Comparison of ENCODE assay signal across 8 mouse cellular contexts in the genomic region with DNA sequence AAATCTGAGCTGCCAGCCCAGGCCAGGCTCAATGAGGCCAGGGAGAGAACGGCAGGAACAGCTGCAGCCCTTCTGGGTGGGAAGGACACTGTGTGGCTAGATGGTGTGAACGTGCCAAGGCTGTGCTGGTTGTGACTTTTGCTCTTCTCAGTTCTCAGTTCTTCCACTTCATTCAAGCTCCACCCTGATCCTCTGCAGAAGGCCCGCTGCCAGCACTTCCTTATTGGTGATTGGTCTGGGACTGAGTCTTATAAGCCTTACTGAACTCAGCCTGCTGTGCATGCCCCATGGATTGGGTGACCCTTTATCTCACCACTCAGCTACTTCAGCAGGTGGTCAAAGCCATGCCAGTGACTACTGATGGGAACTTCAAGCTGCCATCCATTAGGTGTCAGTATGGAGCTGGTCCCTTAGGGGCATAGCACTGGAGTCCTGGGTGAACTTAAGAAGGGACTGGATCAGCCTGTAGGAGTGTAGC. TPM values are rescaled to one million over a fixed set of nuclear protein-coding genes. Genes with fewer than 3 reads are reported as not detected.
A peak's percentile ranks its signal among the peaks of the same experiment; 100 is the strongest.
DNase-seq lines count a peak whose midpoint lies in the region; ATAC-seq and TF ChIP-seq lines count a peak whose summit lies in the region.
"Had no signal": no experiment of that assay in that cellular context is flagged by ENCODE, and none has a peak within 500 bp of the region (broad histone marks: within the 10 kb centered on the region; RNA-seq: fewer than 3 reads in every experiment).

No protein-coding gene starts in this region.

- no peak for TF ChIP-seq POLR2A in myocyte (IDR thresholded peaks at IDR 0.05; ENCODE audit: insufficient read length, low read depth)

- H3K9ac ChIP-seq in kidney, embryonic 15.5 days, result no peak overlapping the region
- H3K9ac ChIP-seq in forebrain, embryonic 12.5 days, result no peak overlapping the region

- whole genome bisulfite sequencing in kidney, embryonic 15.5 days, result 54% methylated on average over 3 of the region's 3 CpGs
- WGBS in forebrain, embryonic 12.5 days, result 72% methylated on average over 3 of the region's 3 CpGs

- H3K4me1 ChIP-seq in kidney, embryonic 15.5 days, result no peaks in the 10 kb centered on the region
- no peaks in the 10 kb centered on the region for H3K4me1 ChIP-seq in forebrain, embryonic 12.5 days

- intact Hi-C loops in gastrocnemius, postnatal 14 days (cut with DNase I; ENCODE audit: low total_unique reads), result no loop called here

- no peaks in the 10 kb centered on the region for H3K9me3 ChIP-seq in kidney, embryonic 15.5 days (replicated peaks)
- H3K9me3 ChIP-seq in forebrain, embryonic 12.5 days, result no peaks in the 10 kb centered on the region

- no peak for ATAC-seq in kidney, embryonic 15.5 days (replicated peaks; ENCODE audit: low FRiP score)
- ATAC-seq in forebrain, embryonic 12.5 days (ENCODE audit: low FRiP score), result no peak

- no peak overlapping the region for H3ac ChIP-seq in myocyte (ENCODE audit: control insufficient read depth, insufficient read length)

- peaks cover 34% of the 10 kb centered on the region for H3K27me3 ChIP-seq in kidney, embryonic 15.5 days
- H3K27me3 ChIP-seq in myocyte (ENCODE audit: control insufficient read depth, insufficient read depth, insufficient read length), result no peaks in the 10 kb centered on the region
- H3K27me3 ChIP-seq in forebrain, embryonic 12.5 days, result no peaks in the 10 kb centered on the region

- H3K4me3 ChIP-seq in kidney, embryonic 15.5 days (replicated peaks), result no peak overlapping the region
- H3K4me3 ChIP-seq in myocyte, result no peak overlapping the region
- no peak overlapping the region for H3K4me3 ChIP-seq in forebrain, embryonic 12.5 days (replicated peaks)

- H3K36me3 ChIP-seq in kidney, embryonic 15.5 days, result no peaks in the 10 kb centered on the region
- no peaks in the 10 kb centered on the region for H3K36me3 ChIP-seq in myocyte (ENCODE audit: control insufficient read depth, insufficient read depth)
- no peaks in the 10 kb centered on the region for H3K36me3 ChIP-seq in forebrain, embryonic 12.5 days (replicated peaks)

- DNase-seq in kidney, postnatal 14 days, result peak; percentile 1
- DNase-seq in adipocyte (ENCODE audit: low spot score), result peak; percentile 72
- peak; percentile 67 for DNase-seq in gastrocnemius, postnatal 14 days
- no peak for DNase-seq in ovary, adult 18-20 months (ENCODE audit: low spot score)
- DNase-seq: right cerebral cortex, adult 18-20 months had no signal

- no peak overlapping the region for H3K27ac ChIP-seq in kidney, embryonic 15.5 days
- no peak overlapping the region for H3K27ac ChIP-seq in forebrain, embryonic 12.5 days

- no peaks in the 10 kb centered on the region for H3K79me2 ChIP-seq in myocyte (ENCODE audit: control insufficient read depth, insufficient read depth)

- H3K4me2 ChIP-seq in kidney, embryonic 15.5 days, result no peak overlapping the region
- no peak overlapping the region for H3K4me2 ChIP-seq in myocyte (ENCODE audit: low read depth)
- H3K4me2 ChIP-seq in forebrain, embryonic 12.5 days, result no peak overlapping the region

TF ChIP-seq in myocyte, 11 proteins besides CTCF, POLR2A, EP300 and RAD21:
- TF ChIP-seq MYOG (IDR thresholded peaks at IDR 0.05; ENCODE audit: control insufficient read depth in 1 of 3, insufficient read depth in 1 of 3, insufficient read length in 2 of 3, low read depth in 2 of 3) (peak; percentile 64 to 92 (median 70)), USF1 (IDR thresholded peaks at IDR 0.05; ENCODE audit: low read depth) (no peak), POLR2AphosphoS2 (IDR thresholded peaks at IDR 0.05; ENCODE audit: insufficient read length, low read depth) (no peak), MAX (IDR thresholded peaks at IDR 0.05; ENCODE audit: low read depth) (no peak), TCF3 (IDR thresholded peaks at IDR 0.05; ENCODE audit: insufficient read length, low read depth) (peak; percentile 36), MYOD1 (IDR thresholded peaks at IDR 0.05; ENCODE audit: control insufficient read depth in 1 of 3, insufficient read length in 2 of 3, low read depth in 2 of 3) (peak; percentile 96 to 99 (median 99))

RNA-seq across cellular contexts. Expression of a gene that starts 23.6 kb away (rescaled TPM):
- 0.31 and 0.36 TPM in 2 replicates for polyA plus RNA-seq in kidney, embryonic 15.5 days (2015; fragmentation: Nextera tagmentation; extraction: Ambion mirVana)
- 1 to 10 TPM; 8.2 to 8.7 TPM for total RNA-seq in gastrocnemius, postnatal 14 days (2021)
- 0.07 TPM for polyA plus RNA-seq in myocyte (2012; fragmentation: generic; extraction: Trizol)
- polyA plus RNA-seq in forebrain, embryonic 12.5 days (2016; fragmentation: Nextera tagmentation; extraction: Ambion mirVana), result 0.74 and 0.78 TPM in 2 replicates

RNA-seq across cellular contexts. Expression of a gene that starts 43.0 kb away (rescaled TPM):
- polyA plus RNA-seq in kidney, embryonic 15.5 days (2015; fragmentation: Nextera tagmentation; extraction: Ambion mirVana), result 90.8 and 96.4 TPM in 2 replicates
- 100 to 1,000 TPM; 213 to 236 TPM for total RNA-seq in gastrocnemius, postnatal 14 days (2021)
- 1,139 TPM for polyA plus RNA-seq in myocyte (2012; fragmentation: generic; extraction: Trizol)
- 21.4 and 21.5 TPM in 2 replicates for polyA plus RNA-seq in forebrain, embryonic 12.5 days (2016; fragmentation: Nextera tagmentation; extraction: Ambion mirVana)

Comparison
In these comparisons a context has a peak if more than half of its experiments do, and no peak if none do; other contexts are left out.
1. RNA of a gene that starts 43.0 kb away (polyA plus RNA-seq): 1,139 TPM in myocyte (single experiment); 90.8 to 96.4 TPM in kidney, embryonic 15.5 days and 21.4 to 21.5 TPM in forebrain, embryonic 12.5 days; every median in the first group is over 10 times any median in the second.